Mouse (Mus musculus) embryonic facial prominence, embryonic 11.5 days (tissue): ENCODE measurements around the gene Retreg1. TPM values are rescaled to one million over a fixed set of nuclear protein-coding genes. Genes with fewer than 3 reads are reported as not detected.

Experiments
- ATAC-seq: fragments of 200-750 bp; cut with Nextera tagmentation; replicated peaks from 2 replicates; pipeline ENCODE4 v1.8.0; 2017; ENCODE audit warnings: low read depth; ENCODE audit not compliant: insufficient number of reproducible peaks, low FRiP score, low TSS enrichment
- DNase-seq: peaks from one replicate; pipeline ENCODE4 v3.0.0-alpha.2; 2015; ENCODE audit warnings: low spot score
- H3K27ac ChIP-seq: fragments of 300-500 bp; sonication (generic); replicated peaks from 2 replicates; pipeline ENCODE4 v1.5.1; 2014; ENCODE audit warnings: mild to moderate bottlenecking, low read depth, low read length, control low read depth
- H3K27me3 ChIP-seq: fragments of 300-500 bp; sonication (generic); 2 replicates; pipeline ENCODE4 v1.6.1; 2014; ENCODE audit warnings: mild to moderate bottlenecking, low read length, moderate library complexity, mixed read lengths; ENCODE audit not compliant: control insufficient read depth, insufficient read depth
- H3K36me3 ChIP-seq: fragments of 300-500 bp; sonication (generic); replicated peaks from 2 replicates; pipeline ENCODE4 v1.6.1; 2014; ENCODE audit warnings: low read depth, mild to moderate bottlenecking, low read length, moderate library complexity, mixed read lengths; ENCODE audit not compliant: control insufficient read depth, insufficient read depth
- H3K4me1 ChIP-seq: fragments of 300-500 bp; sonication (generic); 2 replicates; pipeline ENCODE4 v1.6.1; 2014; ENCODE audit warnings: low read length, mixed read lengths; ENCODE audit not compliant: control insufficient read depth, insufficient read depth
- H3K4me2 ChIP-seq: fragments of 300-500 bp; sonication (generic); 2 replicates; pipeline ENCODE4 v1.6.1; 2014; ENCODE audit warnings: low read depth, mild to moderate bottlenecking, control low read depth, low read length, moderate library complexity
- H3K4me3 ChIP-seq: fragments of 300-500 bp; sonication (generic); 2 replicates; pipeline ENCODE4 v1.5.1; 2014; ENCODE audit warnings: low read depth, low read length, control low read depth
- H3K9ac ChIP-seq: fragments of 300-500 bp; sonication (generic); replicated peaks from 2 replicates; pipeline ENCODE4 v1.6.1; 2014; ENCODE audit warnings: mild to moderate bottlenecking, control low read depth, low read length
- H3K9me3 ChIP-seq: fragments of 300-500 bp; sonication (generic); replicated peaks from 2 replicates; pipeline ENCODE4 v1.6.1; 2016; ENCODE audit warnings: mild to moderate bottlenecking, low read length, inconsistent platforms, mixed read lengths; ENCODE audit not compliant: control insufficient read depth
- WGBS: fragments of 180-500 bp; shearing (Covaris S2); extraction: QIAGEN DNeasy Blood & Tissue Kit; methylation state at CpG from one replicate; pipeline ENCODE4 v1.1.7; 2014; 5-methylcytosine and 5-hydroxymethylcytosine counted together
- polyA plus RNA-seq: library from polyadenylated mRNA; unstranded; fragments of >200 nt; fragmentation: Nextera tagmentation; extraction: Ambion mirVana; gene quantifications from 2 replicates; pipeline ENCODE4 v1.2.1, GENCODE M21; 2014

Gene Retreg1
- polyA plus RNA-seq, 1 experiment from 2014 or later, result 5.1 TPM

DNA sequence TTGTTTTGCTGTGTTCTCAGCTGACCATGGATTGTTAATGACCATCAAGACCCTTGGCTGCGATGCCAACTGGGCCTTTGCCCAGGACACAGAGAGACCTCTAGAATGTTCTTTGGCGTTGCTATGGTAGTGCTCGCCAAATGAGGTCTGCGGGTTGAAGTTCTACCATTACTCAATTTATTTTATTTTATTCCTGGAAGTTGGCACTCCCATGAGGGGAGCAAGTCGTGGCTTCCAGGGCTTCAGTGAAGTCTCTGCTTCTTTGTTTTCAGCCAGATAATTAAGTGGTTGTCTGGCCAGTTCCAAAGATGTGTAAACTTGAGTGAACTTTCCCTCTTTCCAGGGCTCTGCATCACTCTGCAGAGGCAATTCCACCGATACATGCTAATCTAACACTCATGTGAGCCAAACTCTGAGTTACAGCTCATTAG is 43.6 kb downstream of the Retreg1 start:
- no peak for DNase-seq
- no peak overlapping the region for H3K27ac ChIP-seq
- no peak overlapping the region for H3K9ac ChIP-seq
- no peaks in the 10 kb centered on the region for H3K36me3 ChIP-seq
- H3K4me3 ChIP-seq, result no peak overlapping the region
- no peaks in the 10 kb centered on the region for H3K4me1 ChIP-seq
- no peaks in the 10 kb centered on the region for H3K9me3 ChIP-seq
- ATAC-seq, result no peak
- no peaks in the 10 kb centered on the region for H3K27me3 ChIP-seq
- no peak overlapping the region for H3K4me2 ChIP-seq
- WGBS, result 90% methylated on average over 6 of the region's 6 CpGs

DNA sequence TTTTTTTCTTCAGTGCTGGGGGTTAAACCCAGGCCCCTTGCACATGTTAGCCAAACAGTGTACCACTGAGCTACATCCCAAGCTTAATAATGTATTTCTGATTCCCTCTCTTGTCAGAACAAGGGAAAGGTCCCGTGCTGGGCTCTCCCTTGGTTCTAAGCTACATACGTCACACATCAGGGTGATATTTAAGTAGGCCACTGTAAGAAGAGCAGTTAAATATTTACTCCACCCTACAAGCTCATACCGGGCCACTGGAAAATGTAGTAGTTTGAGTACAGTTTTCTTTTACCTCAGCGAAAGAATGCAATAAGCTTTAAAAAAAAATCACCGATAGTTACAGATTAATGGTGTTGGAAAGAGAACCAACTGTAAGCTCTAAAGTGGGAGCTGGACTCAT is 46.9 kb downstream of the Retreg1 start:
- no peak for DNase-seq
- H3K4me1 ChIP-seq, result no peaks in the 10 kb centered on the region
- H3K27me3 ChIP-seq, result no peaks in the 10 kb centered on the region
- H3K27ac ChIP-seq, result no peak overlapping the region
- H3K4me2 ChIP-seq, result no peak overlapping the region
- ATAC-seq, result no peak
- H3K9me3 ChIP-seq, result no peaks in the 10 kb centered on the region
- no peaks in the 10 kb centered on the region for H3K36me3 ChIP-seq
- 94% methylated on average over 5 of the region's 5 CpGs for WGBS
- H3K9ac ChIP-seq, result no peak overlapping the region
- no peak overlapping the region for H3K4me3 ChIP-seq

- Histone ChIP-seq H3K27ac (no peak overlapping the region), H3K4me2 (no peak overlapping the region), H3K9ac (no peak overlapping the region), H3K4me1 (no peaks in the 10 kb centered on the region), H3K9me3 (no peaks in the 10 kb centered on the region), H3K27me3 (no peaks in the 10 kb centered on the region), H3K4me3 (no peak overlapping the region), H3K36me3 (no peaks in the 10 kb centered on the region)
- DNase-seq, result no peak
- ATAC-seq, result no peak
- WGBS, result 86% methylated on average over 11 of the region's 11 CpGs
Observed at GRCm38 (mm10) chr15:25891556-25891955, 48.6 kb downstream of the Retreg1 start.

DNA sequence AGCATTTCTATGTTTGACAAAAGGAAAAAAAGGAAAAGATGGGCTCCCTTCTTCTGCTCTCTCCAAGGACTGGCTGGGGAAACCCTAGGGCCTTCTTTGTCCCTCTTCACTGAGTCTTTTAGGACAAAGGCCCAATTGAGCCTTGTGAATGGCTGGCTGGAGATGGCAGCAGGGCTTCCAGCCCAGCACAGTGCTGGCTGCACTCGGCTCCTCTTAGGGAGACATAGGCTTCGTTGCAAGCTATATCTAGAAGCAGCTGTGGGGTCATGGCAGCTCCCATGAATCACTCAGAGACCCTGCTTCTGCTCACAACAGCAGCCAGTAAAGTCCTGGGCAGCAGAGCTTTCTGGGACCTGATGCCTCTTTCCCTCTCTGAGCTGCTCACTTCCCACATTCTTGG is 50.3 kb downstream of the Retreg1 start:
- no peak overlapping the region for H3K9ac ChIP-seq
- H3K27me3 ChIP-seq, result no peaks in the 10 kb centered on the region
- no peak overlapping the region for H3K4me2 ChIP-seq
- no peak for ATAC-seq
- DNase-seq, result no peak
- WGBS, result 31% methylated on average over 2 of the region's 2 CpGs
- H3K4me1 ChIP-seq, result no peaks in the 10 kb centered on the region
- H3K36me3 ChIP-seq, result no peaks in the 10 kb centered on the region
- H3K27ac ChIP-seq, result no peak overlapping the region
- no peak overlapping the region for H3K4me3 ChIP-seq
- no peaks in the 10 kb centered on the region for H3K9me3 ChIP-seq

- DNase-seq (no peak), ATAC-seq (no peak)
- Histone ChIP-seq H3K4me1 (no peaks in the 10 kb centered on the region), H3K9me3 (no peaks in the 10 kb centered on the region), H3K36me3 (no peaks in the 10 kb centered on the region), H3K9ac (no peak overlapping the region), H3K4me2 (no peak overlapping the region), H3K27ac (no peak overlapping the region), H3K4me3 (no peak overlapping the region), H3K27me3 (no peaks in the 10 kb centered on the region)
- WGBS, result 94% methylated on average over 4 of the region's 4 CpGs
Observed at GRCm38 (mm10) chr15:25896783-25897182, 53.8 kb downstream of the Retreg1 start.

DNA sequence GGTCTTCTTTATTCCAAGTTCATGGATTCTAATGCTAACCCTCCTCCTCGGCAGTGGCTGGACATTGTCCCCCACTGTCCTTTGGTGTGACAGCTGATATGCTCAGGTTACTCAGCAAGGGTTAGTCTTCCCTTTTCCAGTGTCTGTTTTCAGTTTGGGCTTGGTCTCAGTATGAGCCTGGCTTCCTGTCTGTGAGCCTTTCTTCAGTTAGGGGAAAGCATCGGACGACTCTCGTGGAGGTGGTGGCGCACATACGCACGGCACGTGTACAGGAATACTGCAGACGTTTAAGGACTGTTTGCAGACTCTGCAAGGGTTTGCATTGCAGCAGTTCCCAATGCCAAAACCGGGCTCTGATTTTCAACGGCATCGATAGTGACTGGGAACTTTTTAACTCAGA is 54.6 kb downstream of the Retreg1 start:
- no peak for ATAC-seq
- H3K9ac ChIP-seq, result no peak overlapping the region
- WGBS, result 63% methylated on average over 12 of the region's 12 CpGs

GRCm38 (mm10) chr15:25899021-25899420 is 56.0 kb downstream of the Retreg1 start:
- 59% methylated on average over 5 of the region's 5 CpGs for WGBS
- Histone ChIP-seq H3K9ac (no peak overlapping the region), H3K4me2 (no peak overlapping the region), H3K36me3 (no peaks in the 10 kb centered on the region), H3K4me1 (no peaks in the 10 kb centered on the region), H3K9me3 (no peaks in the 10 kb centered on the region), H3K4me3 (no peak overlapping the region), H3K27ac (no peak overlapping the region), H3K27me3 (no peaks in the 10 kb centered on the region)
- ATAC-seq (no peak), DNase-seq (no peak)

More for the DNA sequence above, 54.6 kb downstream of the Retreg1 start:
- Histone ChIP-seq H3K27ac (no peak overlapping the region), H3K36me3 (no peaks in the 10 kb centered on the region), H3K4me2 (no peak overlapping the region), H3K9me3 (no peaks in the 10 kb centered on the region), H3K27me3 (no peaks in the 10 kb centered on the region), H3K4me3 (no peak overlapping the region), H3K4me1 (no peaks in the 10 kb centered on the region)
- DNase-seq, result no peak

GRCm38 (mm10) chr15:25900540-25900939 is 57.6 kb downstream of the Retreg1 start:
- Histone ChIP-seq H3K27me3 (no peaks in the 10 kb centered on the region), H3K4me3 (no peak overlapping the region), H3K9ac (no peak overlapping the region), H3K4me2 (no peak overlapping the region), H3K9me3 (no peaks in the 10 kb centered on the region), H3K4me1 (no peaks in the 10 kb centered on the region), H3K36me3 (no peaks in the 10 kb centered on the region), H3K27ac (no peak overlapping the region)
- 12% methylated on average over 7 of the region's 7 CpGs for WGBS
- peak; percentile 80 for DNase-seq
- ATAC-seq, result no peak
